Mouse (Mus musculus) CD8-positive naive resting alpha-beta T cell, adult 2 months (primary cell): Measurements from ENCODE around the gene Rps21.
"Not testable (repeated sequence)": the region's sequence is repeated elsewhere in the genome, so short reads cannot be mapped to it uniquely, and the experiment has no call there.

Experiments used
- DNase-seq, 2 experiments: peaks; one replicate each; pipeline ENCODE4 v3.0.0; 2022; ENCODE audit warnings: low read depth in 2 of 2, low spot score in 2 of 2

Rps21 gene

GRCm38 (mm10) chr2:180258951-180259484, 1.8 kb downstream of the Rps21 start:
- not testable (repeated sequence) for DNase-seq

- not testable (repeated sequence) for DNase-seq
Measured at GRCm38 (mm10) chr2:180259826-180260609, 2.8 kb downstream of the Rps21 start.

- no peak for DNase-seq
Measured at GRCm38 (mm10) chr2:180260610-180261480, 3.7 kb downstream of the Rps21 start.

GRCm38 (mm10) chr2:180261901-180262300, 4.7 kb downstream of the Rps21 start:
- DNase-seq: no peak

GRCm38 (mm10) chr2:180262441-180262840, 5.3 kb downstream of the Rps21 start:
- no peak for DNase-seq

- DNase-seq: no peak
Measured at GRCm38 (mm10) chr2:180262891-180263290, 5.7 kb downstream of the Rps21 start.

- DNase-seq: no peak
Measured at GRCm38 (mm10) chr2:180267955-180268354, 10.8 kb downstream of the Rps21 start.

GRCm38 (mm10) chr2:180269329-180269728, 12.2 kb downstream of the Rps21 start:
- no peak for DNase-seq

- DNase-seq: no peak
Measured at GRCm38 (mm10) chr2:180270537-180271255, 13.5 kb downstream of the Rps21 start.

GRCm38 (mm10) chr2:180271804-180272395, 14.7 kb downstream of the Rps21 start:
- DNase-seq: no peak

GRCm38 (mm10) chr2:180272884-180273321, 15.7 kb downstream of the Rps21 start:
- DNase-seq: peak in 1 of 2 experiments; percentile 25

GRCm38 (mm10) chr2:180273394-180274244, 16.4 kb downstream of the Rps21 start, which contains the start of gene Cables2:
Gene Cables2, minus strand, starts transcription at chr2:180273496.
- DNase-seq: peak; percentile 86 to 88

GRCm38 (mm10) chr2:180274523-180274922, 17.3 kb downstream of the Rps21 start:
- DNase-seq: no peak

- peak; percentile 72 to 77 for DNase-seq
Measured at GRCm38 (mm10) chr2:180275836-180276235, 18.7 kb downstream of the Rps21 start.

- peak in 1 of 2 experiments; percentile 19 for DNase-seq
Measured at GRCm38 (mm10) chr2:180276385-180276784, 19.2 kb downstream of the Rps21 start.

- peak; percentile 77 to 84 for DNase-seq
Measured at GRCm38 (mm10) chr2:180276851-180277259, 19.7 kb downstream of the Rps21 start.

- DNase-seq: no peak
Measured at GRCm38 (mm10) chr2:180277773-180278320, 20.7 kb downstream of the Rps21 start.

- DNase-seq: no peak
Measured at GRCm38 (mm10) chr2:180279321-180279720, 22.1 kb downstream of the Rps21 start.

- no peak for DNase-seq
Measured at GRCm38 (mm10) chr2:180288966-180289365, 31.8 kb downstream of the Rps21 start.
